Mouse (Mus musculus) stomach, embryonic 16.5 days (tissue): ENCODE measurements around the gene Cmtr2. TPM values are rescaled to one million over a fixed set of nuclear protein-coding genes. Genes with fewer than 3 reads are reported as not detected.

Experiments
- polyA plus RNA-seq: library from polyadenylated mRNA; unstranded; fragments of >200 nt; fragmentation: Nextera tagmentation; extraction: Ambion mirVana; gene quantifications from 2 replicates; pipeline ENCODE4 v1.2.1, GENCODE M21; 2015

Gene Cmtr2
- polyA plus RNA-seq, 1 experiment from 2014 or later, result 9.2 TPM

Other genes starting within 250 kb of the Cmtr2 start
- gene Tat, start 225.2 kb upstream of the Cmtr2 start, polyA plus RNA-seq, result not detected in 2 replicates
- 0.94 and 1.6 TPM in 2 replicates for gene Chst4, start 175.9 kb upstream of the Cmtr2 start, polyA plus RNA-seq
- gene Zfp612, start 135.9 kb upstream of the Cmtr2 start, polyA plus RNA-seq, result 6.5 and 7.1 TPM in 2 replicates
- not detected in 2 replicates for gene Gm21964, start 114.5 kb upstream of the Cmtr2 start, polyA plus RNA-seq
- gene Gm17720, start 112.9 kb upstream of the Cmtr2 start, polyA plus RNA-seq, result not detected in 2 replicates
- gene Calb2, start 47.5 kb upstream of the Cmtr2 start, polyA plus RNA-seq, result 0.15 and 0.47 TPM in 2 replicates
- gene Hydin, start 51.3 kb downstream of the Cmtr2 start, polyA plus RNA-seq, result 0.14 and 0.23 TPM in 2 replicates